Mouse (Mus musculus) brain, embryonic 14.5 days (tissue): ENCODE data around the gene Trim56. TPM values are rescaled to one million over a fixed set of nuclear protein-coding genes. Genes with fewer than 3 reads are reported as not detected.
A peak's percentile ranks its signal among the peaks of the same experiment; 100 is the strongest.

Experiments used
- DNase-seq: peaks from one replicate; pipeline ENCODE4 v3.0.0-alpha.2; 2011; ENCODE audit warnings: low read depth
- CTCF ChIP-seq: fragments of 200-500 bp; IDR thresholded peaks from 2 replicates; pipeline ENCODE4 v1.5.1; 2012; ENCODE audit warnings: inconsistent platforms, mild to moderate bottlenecking, moderate library complexity, borderline replicate concordance; ENCODE audit not compliant: insufficient read depth, insufficient read length; ENCODE audit errors: extremely low read depth
- POLR2A ChIP-seq: fragments of 200-500 bp; IDR thresholded peaks from 2 replicates; pipeline ENCODE4 v1.6.1; 2012; ENCODE audit warnings: mild to moderate bottlenecking, inconsistent platforms, borderline replicate concordance; ENCODE audit not compliant: poor library complexity, insufficient read depth, insufficient read length, severe bottlenecking; ENCODE audit errors: extremely low read depth
- polyA plus RNA-seq: library from polyadenylated mRNA; depleted of rRNA; stranded (reverse); fragments of >200 nt; gene quantifications from 2 replicates; pipeline ENCODE4 v1.2.3, GENCODE M21; 2012

Trim56 gene
- polyA plus RNA-seq, 1 experiment: 2.2 TPM

DNA sequence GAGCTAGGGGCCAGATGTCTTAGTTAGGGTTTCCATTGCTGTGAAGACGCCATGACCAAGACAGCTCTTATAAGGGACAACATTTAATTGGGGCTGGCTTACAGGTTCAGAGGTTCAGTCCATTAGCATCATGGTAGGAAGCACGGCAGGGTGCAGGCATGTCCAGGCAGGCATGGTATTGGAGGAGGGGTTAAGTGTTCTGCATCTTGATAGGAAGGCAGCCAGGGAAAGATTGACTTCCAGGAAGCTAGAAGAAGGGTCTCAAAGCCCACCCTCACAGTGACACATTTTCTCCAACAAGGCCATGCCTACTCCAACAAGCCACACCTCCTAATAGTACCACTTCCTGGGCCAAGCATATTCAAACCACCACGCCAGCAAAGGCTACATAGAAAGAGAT is 30.3 kb downstream of the Trim56 start:
- no peak for DNase-seq
- no peak for TF ChIP-seq CTCF

DNA sequence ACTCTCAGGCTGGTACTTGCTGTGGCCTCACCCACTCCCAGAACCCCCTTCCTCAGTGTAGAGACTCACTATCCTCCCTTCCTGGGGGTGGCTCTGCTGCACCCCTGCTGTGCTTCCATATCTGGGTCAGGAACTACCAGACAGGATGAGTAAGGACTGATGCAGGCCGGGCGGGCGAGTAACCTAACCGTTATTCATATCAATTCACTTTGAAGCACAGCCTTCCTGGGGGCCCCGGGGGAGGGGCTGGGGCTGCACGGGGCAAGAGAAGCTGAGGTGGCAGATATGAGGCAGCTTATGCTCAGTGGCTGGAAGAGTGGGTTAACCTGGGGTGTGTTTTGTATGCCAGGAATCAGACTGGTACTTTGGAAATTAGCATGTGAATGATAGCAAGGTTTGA is 31.0 kb downstream of the Trim56 start:
- no peak for DNase-seq

GRCm38 (mm10) chr5:137083051-137083450 is 33.0 kb downstream of the Trim56 start:
- TF ChIP-seq POLR2A (no peak), CTCF (no peak)
- DNase-seq: no peak

More for the DNA sequence above, 31.0 kb downstream of the Trim56 start:
- TF ChIP-seq POLR2A: no peak
- no peak for TF ChIP-seq CTCF

DNA sequence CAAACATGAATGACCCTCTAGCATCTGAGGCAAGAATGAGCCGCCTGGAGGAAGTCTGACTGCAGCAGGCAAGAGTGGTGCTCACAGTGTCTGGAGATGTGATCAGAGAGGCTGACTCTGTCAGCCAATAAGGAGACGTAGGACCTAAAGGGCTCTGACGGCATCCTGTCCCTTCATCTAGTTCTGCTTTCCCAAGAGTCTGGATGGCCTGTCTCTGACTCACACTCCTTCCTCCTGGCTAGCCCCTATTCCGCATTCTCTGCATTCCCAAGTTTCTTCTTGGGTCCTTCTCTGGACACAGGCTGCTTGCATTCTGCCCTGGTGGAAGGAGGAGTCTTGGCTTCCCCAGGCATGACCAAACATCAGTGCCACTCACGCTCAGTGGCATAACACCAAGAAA is 36.2 kb downstream of the Trim56 start:
- TF ChIP-seq POLR2A: no peak
- no peak for DNase-seq

GRCm38 (mm10) chr5:137078616-137079015 is 37.4 kb downstream of the Trim56 start:
- DNase-seq: no peak

DNA sequence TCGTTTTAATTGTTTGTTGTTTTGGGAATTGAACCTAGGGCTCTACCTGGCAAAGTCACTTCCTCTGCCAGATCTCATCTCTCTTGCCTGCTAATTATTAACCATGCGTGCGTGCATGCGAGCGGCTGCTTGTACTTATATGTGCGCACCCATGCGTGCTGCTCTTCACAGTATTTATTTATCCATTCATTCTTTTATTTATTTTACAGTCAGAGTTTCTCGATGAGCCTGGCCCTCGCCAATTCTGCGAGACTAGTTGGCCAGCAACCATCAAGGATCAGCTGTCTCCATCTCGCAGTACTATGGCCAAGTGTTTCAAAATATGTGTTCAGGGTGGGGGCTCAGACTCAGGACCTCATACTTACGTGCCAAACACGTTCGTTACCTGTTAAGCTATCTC is 38.0 kb downstream of the Trim56 start:
- DNase-seq: no peak
- TF ChIP-seq POLR2A (no peak), CTCF (no peak)

More at GRCm38 (mm10) chr5:137078616-137079015, 37.4 kb downstream of the Trim56 start:
- TF ChIP-seq POLR2A: no peak
- no peak for TF ChIP-seq CTCF

DNA sequence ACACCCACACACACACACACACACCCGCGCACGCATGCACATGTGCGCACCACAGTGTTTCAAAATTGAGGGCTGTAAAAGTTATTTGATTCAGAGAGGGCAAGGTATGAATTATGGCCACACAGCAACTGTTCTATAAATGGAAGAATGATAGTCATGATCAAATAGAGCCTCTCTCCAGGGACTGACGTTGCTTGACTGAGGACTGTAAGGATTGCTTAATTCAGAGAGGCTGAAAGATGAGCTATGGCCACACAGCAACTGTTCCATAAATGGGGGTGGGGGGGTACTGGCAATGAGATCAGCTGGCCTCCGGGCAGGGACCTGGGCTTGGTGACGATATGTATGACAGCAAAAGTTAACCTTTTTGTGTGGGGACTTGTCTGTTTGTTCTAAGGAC is 38.8 kb downstream of the Trim56 start:
- TF ChIP-seq POLR2A (no peak), CTCF (no peak)

DNA sequence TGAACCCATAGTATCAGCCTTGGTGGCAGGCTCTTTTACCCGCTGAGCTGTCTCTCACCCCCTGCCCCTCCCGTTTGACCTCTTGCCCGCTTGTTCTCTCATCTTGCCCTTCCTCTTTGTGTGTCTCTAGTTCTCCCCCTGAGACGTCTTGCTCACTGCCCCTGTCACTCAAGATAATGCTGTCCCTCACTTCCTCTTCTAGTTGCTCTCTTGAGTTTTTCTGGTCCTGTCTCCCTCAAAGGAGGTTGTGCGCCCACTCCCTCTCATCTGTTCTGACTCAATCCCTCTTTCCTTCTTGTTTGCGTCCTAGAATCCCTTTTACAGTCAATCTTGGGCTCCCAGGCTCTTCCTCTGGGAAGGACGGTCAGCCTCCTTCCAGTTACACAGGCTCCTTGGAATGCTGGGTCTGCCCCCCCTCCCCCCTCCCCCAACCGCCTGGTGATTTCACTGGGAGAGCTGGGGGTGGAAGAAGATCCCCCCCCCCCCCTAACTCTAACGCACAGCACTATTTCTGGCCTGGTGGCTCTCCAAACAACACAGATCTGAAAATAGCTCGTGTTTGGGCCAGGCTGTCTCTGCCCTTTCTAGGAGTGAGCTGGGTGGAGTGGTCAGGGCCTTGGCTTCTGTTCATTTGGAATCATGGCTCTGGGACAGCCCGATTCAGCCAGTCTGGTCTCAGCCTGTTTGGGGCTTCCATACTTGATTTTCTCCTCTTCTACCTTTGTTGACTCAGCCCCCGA is 39.6 kb downstream of the Trim56 start:
- no peak for TF ChIP-seq POLR2A
- TF ChIP-seq CTCF: no peak
- DNase-seq: no peak

More for the DNA sequence above, 38.8 kb downstream of the Trim56 start:
- DNase-seq: no peak

- DNase-seq: no peak
- TF ChIP-seq POLR2A: no peak
- no peak for TF ChIP-seq CTCF
These were observed 40.3 kb downstream of the Trim56 start for GRCm38 (mm10) chr5:137075726-137076125.

GRCm38 (mm10) chr5:137074191-137074651 is 41.8 kb downstream of the Trim56 start:
- DNase-seq: peak; percentile 27
- no peak for TF ChIP-seq POLR2A

DNA sequence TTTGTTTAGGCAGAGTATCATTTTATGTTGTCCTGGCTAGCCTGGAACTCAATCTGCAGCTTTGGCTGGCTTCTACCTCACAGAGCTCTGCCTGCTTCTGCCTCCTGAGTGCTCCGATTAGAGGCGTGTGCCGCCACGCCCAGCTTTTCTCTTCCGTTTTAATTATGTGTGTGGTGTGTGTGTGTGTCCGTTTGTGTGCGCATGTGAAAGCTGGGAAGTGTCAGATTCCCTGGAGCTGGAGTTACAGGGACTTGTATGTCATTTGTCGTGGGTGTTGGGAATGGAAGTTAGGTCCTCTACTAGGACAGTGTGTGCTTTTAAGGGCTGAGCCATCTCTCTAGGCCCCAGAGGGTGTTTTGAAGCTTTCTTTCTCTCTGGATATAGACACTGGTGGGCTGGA is 42.9 kb downstream of the Trim56 start:
- no peak for DNase-seq
- TF ChIP-seq POLR2A (no peak), CTCF (no peak)

- TF ChIP-seq POLR2A (no peak), CTCF (no peak)
These were observed 43.7 kb downstream of the Trim56 start, which contains the start of gene Serpine1 for GRCm38 (mm10) chr5:137072079-137072960. Gene Serpine1 (minus strand): TSS chr5:137072268.

More at GRCm38 (mm10) chr5:137072079-137072960, 43.7 kb downstream of the Trim56 start, which contains the start of gene Serpine1:
- DNase-seq: peak; percentile 88
